Mouse (Mus musculus) forebrain, embryonic 16.5 days (tissue): ENCODE results near the gene Bsph2. TPM values are rescaled to one million over a fixed set of nuclear protein-coding genes. Genes with fewer than 3 reads are reported as not detected.

Source experiments
- ATAC-seq: fragments of 200-750 bp; cut with Nextera tagmentation; 2 replicates; pipeline ENCODE4 v1.8.0; 2017; ENCODE audit warnings: mild to moderate bottlenecking, moderate library complexity
- H3K27ac ChIP-seq: fragments of 300-500 bp; sonication (generic); 2 replicates; pipeline ENCODE4 v1.5.1; 2014; ENCODE audit warnings: low read length, control low read depth
- H3K27me3 ChIP-seq: fragments of 300-500 bp; sonication (generic); replicated peaks from 2 replicates; pipeline ENCODE4 v1.6.1; 2014; ENCODE audit warnings: low read length; ENCODE audit not compliant: control insufficient read depth, insufficient read depth
- H3K36me3 ChIP-seq: fragments of 300-500 bp; sonication (generic); 2 replicates; pipeline ENCODE4 v1.6.1; 2014; ENCODE audit not compliant: control insufficient read depth, insufficient read depth
- H3K4me1 ChIP-seq: fragments of 300-500 bp; sonication (generic); replicated peaks from 2 replicates; pipeline ENCODE4 v1.6.1; 2014; ENCODE audit warnings: low read length; ENCODE audit not compliant: control insufficient read depth, insufficient read depth
- H3K4me2 ChIP-seq: fragments of 300-500 bp; sonication (generic); 2 replicates; pipeline ENCODE4 v1.6.1; 2014; ENCODE audit warnings: mild to moderate bottlenecking, low read length, control low read depth
- H3K4me3 ChIP-seq: fragments of 300-500 bp; sonication (generic); replicated peaks from 2 replicates; pipeline ENCODE4 v1.5.1; 2014; ENCODE audit warnings: mild to moderate bottlenecking, low read length, control low read depth
- H3K9ac ChIP-seq: fragments of 300-500 bp; sonication (generic); replicated peaks from 2 replicates; pipeline ENCODE4 v1.6.1; 2014; ENCODE audit warnings: low read depth, low read length, control low read depth
- H3K9me3 ChIP-seq: fragments of 300-500 bp; sonication (generic); 2 replicates; pipeline ENCODE4 v1.6.1; 2016; ENCODE audit warnings: low read length; ENCODE audit not compliant: control insufficient read depth
- WGBS: fragments of 180-500 bp; shearing (Covaris S2); extraction: QIAGEN DNeasy Blood & Tissue Kit; methylation state at CpG from one replicate; pipeline ENCODE4 v1.1.7; 2014; 5-methylcytosine and 5-hydroxymethylcytosine counted together
- polyA plus RNA-seq: library from polyadenylated mRNA; unstranded; fragments of >200 nt; fragmentation: Nextera tagmentation; extraction: Ambion mirVana; gene quantifications from 2 replicates; pipeline ENCODE4 v1.2.1, GENCODE M21; 2015

Bsph2 gene
- not detected in 2 replicates for polyA plus RNA-seq

- peaks cover 3% of the 10 kb centered on the region for H3K9me3 ChIP-seq
- no peak within 1 kb of the TSS for H3K4me2 ChIP-seq
- ATAC-seq = no peak
- H3K4me1 ChIP-seq = no peaks in the 10 kb centered on the region
- H3K36me3 ChIP-seq = no peaks in the 10 kb centered on the region
- no peak within 1 kb of the TSS for H3K9ac ChIP-seq
- no peak within 1 kb of the TSS for H3K27ac ChIP-seq
- no peak within 1 kb of the TSS for H3K4me3 ChIP-seq
- H3K27me3 ChIP-seq = no peaks in the 10 kb centered on the region
These were observed at the start of gene Bsph2 for GRCm38 (mm10) chr7:13570967-13571366. Gene Bsph2, minus strand, starts transcription at chr7:13571067.

- Histone ChIP-seq H3K4me3 (no peak overlapping the region), H3K4me2 (no peak overlapping the region), H3K36me3 (no peaks in the 10 kb centered on the region), H3K27me3 (no peaks in the 10 kb centered on the region), H3K9me3 (peaks cover 5% of the 10 kb centered on the region; the same call in 1 of the 2 replicates), H3K4me1 (no peaks in the 10 kb centered on the region), H3K27ac (no peak overlapping the region), H3K9ac (no peak overlapping the region)
- 61% methylated on average over 1 of the region's 1 CpGs for WGBS
- ATAC-seq = no peak
These were observed 59.3 kb downstream of the Bsph2 start for GRCm38 (mm10) chr7:13511539-13511938.

Other genes with a start within 250 kb of the Bsph2 start
- 0.51 and 0.80 TPM in 2 replicates for gene Pla2g4c, start 246.4 kb downstream of the Bsph2 start, polyA plus RNA-seq
- gene Cabp5, start 172.9 kb downstream of the Bsph2 start, polyA plus RNA-seq = 0.25 TPM in 1 of 2 replicates, not detected in the other
- not detected in 2 replicates for gene Bsph1, start 120.2 kb downstream of the Bsph2 start, polyA plus RNA-seq
- gene Sult2a5, start 52.9 kb upstream of the Bsph2 start, polyA plus RNA-seq = not detected in 2 replicates
- not detected in 2 replicates for gene Sult2a2, start 162.4 kb upstream of the Bsph2 start, polyA plus RNA-seq